Mouse (Mus musculus): ENCODE measurements around the gene Uspl1. TPM values are rescaled to one million over a fixed set of nuclear protein-coding genes. Genes with fewer than 3 reads are reported as not detected.

Uspl1 gene
- polyA plus RNA-seq, 2 experiments, result 8.9 to 18.6 TPM

- H3K4me3 ChIP-seq (ENCODE audit: insufficient read depth in 1 of 2, low read depth in 2 of 2, low read length in 2 of 2), result no peak overlapping the region
- DNase-seq (ENCODE audit: low read depth in 3 of 3, low spot score in 3 of 3) (no peak), ATAC-seq (ENCODE audit: insufficient read depth) (no peak)
- H3K4me2 ChIP-seq (ENCODE audit: low read depth), result no peak overlapping the region
- no peak overlapping the region for H3K9ac ChIP-seq (replicated peaks)
- peaks cover 0 to 3% of the 10 kb centered on the region in 2 experiments; a peak in 1 of 4 replicates for H3K4me1 ChIP-seq (replicated peaks; ENCODE audit: control insufficient read depth in 2 of 2, insufficient read depth in 2 of 2, low read length in 1 of 2)
- H3K27me3 ChIP-seq (ENCODE audit: control insufficient read depth, insufficient read depth, low read length), result no peaks in the 10 kb centered on the region
- H3K27ac ChIP-seq, result no peak overlapping the region
- TF ChIP-seq CTCF (IDR thresholded peaks at IDR 0.05; ENCODE audit: low read depth), result no peak
- TF ChIP-seq EP300 (IDR thresholded peaks at IDR 0.05; ENCODE audit: low read depth), result no peak
- 83% methylated on average over 10 of the region's 10 CpGs for WGBS (ENCODE audit: insufficient replicate concordance)
- H3K9me3 ChIP-seq (ENCODE audit: control insufficient read depth, low read length), result no peaks in the 10 kb centered on the region
- no peaks in the 10 kb centered on the region for H3K36me3 ChIP-seq (replicated peaks; ENCODE audit: control insufficient read depth, insufficient read depth, low read depth)
These were observed 18.1 kb upstream of the Uspl1 start for GRCm38 (mm10) chr5:149166011-149166410.

DNA sequence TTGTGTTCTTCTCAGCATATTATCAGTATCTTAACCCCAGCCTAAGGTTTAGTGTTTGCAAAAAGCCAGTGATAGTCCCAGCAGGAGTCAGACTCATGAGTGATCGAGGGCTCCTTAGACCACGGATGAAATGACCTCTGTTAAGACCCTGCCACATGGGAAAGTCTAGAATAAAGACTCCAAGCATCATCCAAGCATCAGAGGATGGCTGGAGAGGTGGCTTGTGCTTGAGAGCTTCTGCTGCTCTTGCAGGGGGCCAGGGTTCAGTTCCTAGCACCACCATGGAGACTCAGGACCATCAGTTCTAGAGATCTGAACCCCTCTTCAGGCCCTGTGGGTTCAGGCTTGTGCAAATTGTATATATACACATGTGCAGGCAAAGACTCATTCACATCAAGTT is 16.1 kb upstream of the Uspl1 start:
- H3K9me3 ChIP-seq (ENCODE audit: control insufficient read depth, low read length), result no peaks in the 10 kb centered on the region
- DNase-seq (ENCODE audit: low read depth in 3 of 3, low spot score in 3 of 3) (no peak), ATAC-seq (ENCODE audit: insufficient read depth) (no peak)
- no peak overlapping the region for H3K4me3 ChIP-seq (ENCODE audit: insufficient read depth in 1 of 2, low read depth in 2 of 2, low read length in 2 of 2)
- no peaks in the 10 kb centered on the region for H3K36me3 ChIP-seq (replicated peaks; ENCODE audit: control insufficient read depth, insufficient read depth, low read depth)
- 54% methylated on average over 2 of the region's 2 CpGs for WGBS (ENCODE audit: insufficient replicate concordance)
- no peak overlapping the region for H3K9ac ChIP-seq (replicated peaks)
- H3K4me1 ChIP-seq (replicated peaks; ENCODE audit: control insufficient read depth in 2 of 2, insufficient read depth in 2 of 2, low read length in 1 of 2), result peaks cover 0 to 3% of the 10 kb centered on the region in 2 experiments; a peak in 1 of 4 replicates
- no peak overlapping the region for H3K27ac ChIP-seq
- no peak overlapping the region for H3K4me2 ChIP-seq (ENCODE audit: low read depth)
- TF ChIP-seq EP300 (IDR thresholded peaks at IDR 0.05; ENCODE audit: low read depth) (no peak), CTCF (IDR thresholded peaks at IDR 0.05; ENCODE audit: low read depth) (no peak)
- no peaks in the 10 kb centered on the region for H3K27me3 ChIP-seq (ENCODE audit: control insufficient read depth, insufficient read depth, low read length)

DNA sequence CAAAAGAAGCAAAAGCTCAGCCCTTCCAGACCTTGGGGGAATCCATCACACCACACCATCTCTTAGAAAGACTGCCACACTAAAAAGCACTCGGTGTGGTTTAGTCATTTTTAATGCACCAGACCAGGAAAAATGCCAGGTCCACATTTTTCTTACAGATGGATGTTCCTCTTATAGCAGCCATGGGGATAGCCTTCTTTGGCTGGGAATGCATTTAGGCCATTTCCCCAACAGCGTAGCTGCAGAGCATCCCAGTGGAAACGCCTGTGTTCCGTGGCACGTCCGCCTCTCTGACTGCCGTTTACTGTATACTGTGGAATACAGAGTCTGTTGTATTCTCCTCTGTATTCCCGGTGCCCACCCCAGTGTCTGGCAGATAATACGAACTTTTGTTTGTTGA is 15.3 kb upstream of the Uspl1 start:
- Histone ChIP-seq H3K9ac (replicated peaks) (no peak overlapping the region), H3K27ac (no peak overlapping the region), H3K9me3 (ENCODE audit: control insufficient read depth, low read length) (no peaks in the 10 kb centered on the region), H3K4me3 (ENCODE audit: insufficient read depth in 1 of 2, low read depth in 2 of 2, low read length in 2 of 2) (no peak overlapping the region), H3K4me1 (replicated peaks; ENCODE audit: control insufficient read depth in 2 of 2, insufficient read depth in 2 of 2, low read length in 1 of 2) (peaks cover 0 to 3% of the 10 kb centered on the region in 2 experiments; a peak in 1 of 4 replicates), H3K27me3 (ENCODE audit: control insufficient read depth, insufficient read depth, low read length) (no peaks in the 10 kb centered on the region), H3K36me3 (replicated peaks; ENCODE audit: control insufficient read depth, insufficient read depth, low read depth) (no peaks in the 10 kb centered on the region), H3K4me2 (ENCODE audit: low read depth) (no peak overlapping the region)
- ATAC-seq (ENCODE audit: insufficient read depth) (no peak), DNase-seq (ENCODE audit: low read depth in 3 of 3, low spot score in 3 of 3) (no peak)
- 77% methylated on average over 9 of the region's 9 CpGs for WGBS (ENCODE audit: insufficient replicate concordance)
- no peak for TF ChIP-seq EP300 (IDR thresholded peaks at IDR 0.05; ENCODE audit: low read depth)
- TF ChIP-seq CTCF (IDR thresholded peaks at IDR 0.05; ENCODE audit: low read depth), result no peak

- DNase-seq (ENCODE audit: low read depth in 3 of 3, low spot score in 3 of 3), result no peak
- WGBS (ENCODE audit: insufficient replicate concordance), result 56% methylated on average over 8 of the region's 8 CpGs
- TF ChIP-seq CTCF (IDR thresholded peaks at IDR 0.05; ENCODE audit: low read depth) (no peak), EP300 (IDR thresholded peaks at IDR 0.05; ENCODE audit: low read depth) (no peak)
- no peak for ATAC-seq (ENCODE audit: insufficient read depth)
- H3K9ac ChIP-seq (replicated peaks), result no peak overlapping the region
- no peaks in the 10 kb centered on the region for H3K9me3 ChIP-seq (ENCODE audit: control insufficient read depth, low read length)
- no peaks in the 10 kb centered on the region for H3K27me3 ChIP-seq (ENCODE audit: control insufficient read depth, insufficient read depth, low read length)
- H3K36me3 ChIP-seq (replicated peaks; ENCODE audit: control insufficient read depth, insufficient read depth, low read depth), result no peaks in the 10 kb centered on the region
- no peak overlapping the region for H3K4me3 ChIP-seq (ENCODE audit: insufficient read depth in 1 of 2, low read depth in 2 of 2, low read length in 2 of 2)
- peaks cover 0 to 3% of the 10 kb centered on the region in 2 experiments; a peak in 1 of 4 replicates for H3K4me1 ChIP-seq (replicated peaks; ENCODE audit: control insufficient read depth in 2 of 2, insufficient read depth in 2 of 2, low read length in 1 of 2)
- no peak overlapping the region for H3K27ac ChIP-seq
- no peak overlapping the region for H3K4me2 ChIP-seq (ENCODE audit: low read depth)
These were observed 13.1 kb upstream of the Uspl1 start for GRCm38 (mm10) chr5:149170841-149171588.

DNA sequence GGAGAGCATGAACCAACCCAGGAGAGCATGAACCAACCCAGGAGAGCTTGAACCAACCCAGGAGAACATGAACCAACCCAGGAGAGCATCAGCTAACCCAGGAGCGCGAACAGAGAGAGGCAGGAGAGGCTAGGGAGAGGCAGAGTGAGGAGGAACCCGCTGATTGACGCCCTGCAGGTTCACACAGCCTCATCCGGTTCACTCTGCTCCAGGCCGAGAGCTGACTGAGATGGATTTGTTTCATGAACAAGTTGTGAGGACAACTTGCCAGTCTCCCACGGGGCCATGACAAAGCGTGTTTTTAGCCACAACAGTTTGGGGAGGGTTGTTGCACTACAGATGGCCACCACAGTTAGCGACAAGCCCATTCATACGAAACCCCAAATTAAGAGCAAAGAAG is 11.9 kb upstream of the Uspl1 start:
- no peaks in the 10 kb centered on the region for H3K36me3 ChIP-seq (replicated peaks; ENCODE audit: control insufficient read depth, insufficient read depth, low read depth)
- no peaks in the 10 kb centered on the region for H3K9me3 ChIP-seq (ENCODE audit: control insufficient read depth, low read length)
- H3K4me2 ChIP-seq (ENCODE audit: low read depth), result no peak overlapping the region
- no peak overlapping the region for H3K27ac ChIP-seq
- H3K4me1 ChIP-seq (replicated peaks; ENCODE audit: control insufficient read depth in 2 of 2, insufficient read depth in 2 of 2, low read length in 1 of 2), result peaks cover 0 to 3% of the 10 kb centered on the region in 2 experiments; a peak in 1 of 4 replicates
- DNase-seq (ENCODE audit: low read depth in 3 of 3, low spot score in 3 of 3) (no peak), ATAC-seq (ENCODE audit: insufficient read depth) (no peak)
- no peak overlapping the region for H3K9ac ChIP-seq (replicated peaks)
- no peaks in the 10 kb centered on the region for H3K27me3 ChIP-seq (ENCODE audit: control insufficient read depth, insufficient read depth, low read length)
- TF ChIP-seq CTCF (IDR thresholded peaks at IDR 0.05; ENCODE audit: low read depth) (no peak), EP300 (IDR thresholded peaks at IDR 0.05; ENCODE audit: low read depth) (no peak)
- 54% methylated on average over 10 of the region's 10 CpGs for WGBS (ENCODE audit: insufficient replicate concordance)
- H3K4me3 ChIP-seq (ENCODE audit: insufficient read depth in 1 of 2, low read depth in 2 of 2, low read length in 2 of 2), result no peak overlapping the region

All from liver, embryonic 14.5 days (tissue).